Mouse (Mus musculus): Measurements from ENCODE around the gene Gm364.

Gene Gm364

GRCm38 (mm10) chrX:57408769-57409168, at the start of gene Gm364:
Gene Gm364, plus strand, starts transcription at chrX:57409154.
- DNase-seq: no peak

GRCm38 (mm10) chrX:57359316-57359715, 49.6 kb upstream of the Gm364 start:
- no peak for DNase-seq

- DNase-seq: no peak
These were observed 43.9 kb upstream of the Gm364 start for GRCm38 (mm10) chrX:57364891-57365569.

- no peak for DNase-seq
These were observed 36.0 kb upstream of the Gm364 start for GRCm38 (mm10) chrX:57372965-57373364.

GRCm38 (mm10) chrX:57373543-57373942, 35.4 kb upstream of the Gm364 start:
- DNase-seq: no peak

- no peak for DNase-seq
These were observed 34.9 kb upstream of the Gm364 start for GRCm38 (mm10) chrX:57374029-57374428.

- DNase-seq: no peak
These were observed 31.9 kb upstream of the Gm364 start for GRCm38 (mm10) chrX:57377096-57377495.

- no peak for DNase-seq
These were observed 30.4 kb upstream of the Gm364 start for GRCm38 (mm10) chrX:57378579-57378978.

- no peak for DNase-seq
These were observed 28.0 kb upstream of the Gm364 start for GRCm38 (mm10) chrX:57380915-57381314.

- peak; percentile 81 to 89 for DNase-seq
These were observed 16.3 kb upstream of the Gm364 start, which contains the start of gene Rbmx for GRCm38 (mm10) chrX:57392367-57393246. Gene Rbmx, minus strand, starts transcription at chrX:57393036.

- no peak for DNase-seq
These were observed 15.5 kb upstream of the Gm364 start for GRCm38 (mm10) chrX:57393412-57393811.

- no peak for DNase-seq
These were observed 7.6 kb upstream of the Gm364 start for GRCm38 (mm10) chrX:57401388-57401787.

GRCm38 (mm10) chrX:57403651-57404050, 5.3 kb upstream of the Gm364 start:
- no peak for DNase-seq

- DNase-seq: no peak
These were observed 22.7 kb downstream of the Gm364 start for GRCm38 (mm10) chrX:57431610-57432009.

- no peak for DNase-seq
These were observed 24.9 kb downstream of the Gm364 start for GRCm38 (mm10) chrX:57433897-57434296.

GRCm38 (mm10) chrX:57503634-57504033, 94.7 kb downstream of the Gm364 start, which contains the start of gene Gpr101:
Gene Gpr101, minus strand, starts transcription at chrX:57503757.
- DNase-seq: no peak

- DNase-seq: no peak
These were observed 97.3 kb downstream of the Gm364 start for GRCm38 (mm10) chrX:57506247-57506646.

- no peak for DNase-seq
These were observed 112.5 kb downstream of the Gm364 start for GRCm38 (mm10) chrX:57521117-57522095.

Measured in lung, postnatal 4 days (tissue).